Mouse (Mus musculus) 3T3-L1 (cell line): Measurements from ENCODE around the gene Vps51.

Experiments
- DNase-seq: peaks from one replicate; pipeline ENCODE4 v3.0.0-alpha.2; 2015; ENCODE audit warnings: low read depth, low spot score

Vps51 gene

GRCm38 (mm10) chr19:6079983-6080480, 3.0 kb upstream of the Vps51 start, which contains the start of gene Tmem262:
Tmem262 (plus strand) TSS chr19:6080033.
- DNase-seq = no peak

- no peak for DNase-seq
Measured at GRCm38 (mm10) chr19:6073889-6074288, 3.1 kb downstream of the Vps51 start.

- no peak for DNase-seq
Measured at GRCm38 (mm10) chr19:6071261-6071660, 5.8 kb downstream of the Vps51 start.

GRCm38 (mm10) chr19:6070571-6071250, 6.3 kb downstream of the Vps51 start:
- no peak for DNase-seq

- DNase-seq = no peak
Measured at GRCm38 (mm10) chr19:6069851-6070250, 7.2 kb downstream of the Vps51 start.

- DNase-seq = peak; percentile 73
Measured at GRCm38 (mm10) chr19:6068951-6069350, 8.1 kb downstream of the Vps51 start.

- peak; percentile 84 for DNase-seq
Measured at GRCm38 (mm10) chr19:6067724-6068415, 9.2 kb downstream of the Vps51 start, which contains the start of gene Tm7sf2. Tm7sf2 (minus strand) TSS chr19:6068373.

GRCm38 (mm10) chr19:6067011-6067723, 9.9 kb downstream of the Vps51 start:
- DNase-seq = peak; percentile 87

- no peak for DNase-seq
Measured at GRCm38 (mm10) chr19:6066571-6066970, 10.5 kb downstream of the Vps51 start.

GRCm38 (mm10) chr19:6063081-6063480, 13.9 kb downstream of the Vps51 start:
- no peak for DNase-seq

GRCm38 (mm10) chr19:6062418-6062817, 14.6 kb downstream of the Vps51 start:
- no peak for DNase-seq

- DNase-seq = peak; percentile 75
Measured at GRCm38 (mm10) chr19:6061641-6062302, 15.3 kb downstream of the Vps51 start.

- DNase-seq = peak; percentile 99
Measured at GRCm38 (mm10) chr19:6061021-6061533, 16.0 kb downstream of the Vps51 start, which contains the start of gene Znhit2. Znhit2 (plus strand) TSS chr19:6061192.

GRCm38 (mm10) chr19:6058966-6059365, 18.1 kb downstream of the Vps51 start:
- DNase-seq = no peak

GRCm38 (mm10) chr19:6058513-6058912, 18.5 kb downstream of the Vps51 start:
- peak; percentile 39 for DNase-seq

- DNase-seq = peak; percentile 97
Measured at GRCm38 (mm10) chr19:6057313-6058096, 19.5 kb downstream of the Vps51 start, which contains the start of the genes Mrpl49 and Fau. Mrpl49 (minus strand) TSS chr19:6057785. Fau (plus strand) TSS chr19:6057844.

- DNase-seq = no peak
Measured at GRCm38 (mm10) chr19:6056696-6057095, 20.3 kb downstream of the Vps51 start.

GRCm38 (mm10) chr19:6054296-6054695, 22.7 kb downstream of the Vps51 start:
- DNase-seq = peak; percentile 55

GRCm38 (mm10) chr19:6052516-6052915, 24.5 kb downstream of the Vps51 start:
- no peak for DNase-seq

- DNase-seq = no peak
Measured at GRCm38 (mm10) chr19:6048681-6049410, 28.2 kb downstream of the Vps51 start.
